Mouse (Mus musculus): ENCODE results near the gene Olfr558.

DNA sequence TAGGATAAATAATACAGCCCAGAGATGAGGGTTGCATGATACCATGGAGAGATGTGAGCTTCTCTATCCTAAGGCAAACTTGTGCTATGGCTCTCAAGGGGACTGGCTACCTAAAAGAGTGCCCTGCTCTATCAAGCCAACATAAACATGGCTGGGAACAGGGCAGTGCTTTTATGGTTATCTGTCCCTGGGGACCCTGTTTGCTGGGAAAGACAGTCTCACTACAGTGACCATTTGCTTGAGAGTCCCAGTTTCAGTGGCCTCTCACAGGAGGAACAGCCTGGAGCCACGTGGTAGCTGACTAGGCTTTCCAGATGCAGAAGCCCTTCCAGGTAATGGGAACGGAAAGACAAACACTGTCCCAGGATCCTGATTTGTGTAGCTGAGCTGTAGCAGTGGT lies 35.7 kb downstream of the Olfr558 start:
- TF ChIP-seq CTCF (IDR thresholded peaks at IDR 0.05; ENCODE audit: extremely low read depth, insufficient read depth, insufficient read length, insufficient replicate concordance) (no peak), POLR2A (IDR thresholded peaks at IDR 0.05; ENCODE audit: low read depth, low read length) (no peak)

Measured in spleen, adult 2 months (tissue).